Mouse (Mus musculus) heart, postnatal 25 days (tissue): Measurements from ENCODE around the gene Fam172a. TPM values are rescaled to one million over a fixed set of nuclear protein-coding genes. Genes with fewer than 3 reads are reported as not detected.
A peak's percentile ranks its signal among the peaks of the same experiment; 100 is the strongest.

Source experiments
- DNase-seq: peaks from one replicate; pipeline ENCODE4 v3.0.0; 2022; ENCODE audit warnings: low spot score
- intact Hi-C: fragments of 180-260 bp; cut with DNase I; formaldehyde crosslinking; loops from one replicate; pipeline ENCODE4 v1.15.1; 2025
- total RNA-seq, 2 experiments: library from RNA; stranded (reverse); gene quantifications; 2 replicates each; pipeline ENCODE4 v1.2.3; 2021

The Fam172a gene
- total RNA-seq, 2 experiments from 2014 or later: 10.8 to 12.6 TPM

DNA sequence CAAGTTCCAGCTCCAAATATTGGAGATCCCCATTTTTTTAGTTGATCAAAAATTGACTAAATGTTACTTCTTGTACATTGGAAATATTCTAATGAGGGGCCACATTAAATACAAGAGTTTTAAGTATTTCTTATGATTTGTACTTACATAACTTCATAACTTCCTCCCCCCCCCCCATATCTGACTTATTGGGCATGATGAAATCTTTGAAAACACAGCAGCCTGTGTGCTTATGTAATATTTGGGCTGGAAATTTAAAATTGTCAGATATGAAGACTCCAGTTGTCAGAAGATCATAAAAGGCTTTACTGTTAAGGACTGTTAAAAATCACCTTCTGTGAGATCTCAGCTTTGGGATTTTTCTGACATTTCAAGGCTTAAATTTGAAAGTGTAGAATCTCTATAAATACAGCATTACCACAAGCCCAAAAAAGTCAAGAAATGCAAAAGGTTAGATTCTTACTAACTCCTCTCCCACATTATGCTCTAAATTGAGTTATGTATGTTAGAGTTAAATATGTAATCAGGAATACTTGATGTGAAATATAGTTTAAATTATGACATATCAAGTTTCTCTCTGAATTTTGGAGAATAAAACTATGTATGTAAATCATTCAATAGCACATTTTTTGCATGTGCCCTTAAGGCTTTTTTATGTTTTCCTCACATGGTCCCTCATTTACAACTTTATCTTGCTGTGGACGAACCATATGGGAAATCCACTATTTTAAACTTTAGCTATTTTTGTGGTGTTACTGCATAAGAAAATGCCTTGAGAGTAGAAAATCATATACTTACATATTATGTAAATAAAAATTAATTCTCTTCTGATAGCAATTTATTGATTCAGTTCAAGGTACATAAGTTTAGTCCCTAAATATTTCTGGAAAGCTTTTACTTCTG is 393.5 kb downstream of the Fam172a start:
- intact Hi-C loops: no loop called here
- DNase-seq: no peak

- no peak for DNase-seq
- intact Hi-C loops: no loop called here
Measured at GRCm38 (mm10) chr13:78098858-78099445, 397.1 kb downstream of the Fam172a start.

DNA sequence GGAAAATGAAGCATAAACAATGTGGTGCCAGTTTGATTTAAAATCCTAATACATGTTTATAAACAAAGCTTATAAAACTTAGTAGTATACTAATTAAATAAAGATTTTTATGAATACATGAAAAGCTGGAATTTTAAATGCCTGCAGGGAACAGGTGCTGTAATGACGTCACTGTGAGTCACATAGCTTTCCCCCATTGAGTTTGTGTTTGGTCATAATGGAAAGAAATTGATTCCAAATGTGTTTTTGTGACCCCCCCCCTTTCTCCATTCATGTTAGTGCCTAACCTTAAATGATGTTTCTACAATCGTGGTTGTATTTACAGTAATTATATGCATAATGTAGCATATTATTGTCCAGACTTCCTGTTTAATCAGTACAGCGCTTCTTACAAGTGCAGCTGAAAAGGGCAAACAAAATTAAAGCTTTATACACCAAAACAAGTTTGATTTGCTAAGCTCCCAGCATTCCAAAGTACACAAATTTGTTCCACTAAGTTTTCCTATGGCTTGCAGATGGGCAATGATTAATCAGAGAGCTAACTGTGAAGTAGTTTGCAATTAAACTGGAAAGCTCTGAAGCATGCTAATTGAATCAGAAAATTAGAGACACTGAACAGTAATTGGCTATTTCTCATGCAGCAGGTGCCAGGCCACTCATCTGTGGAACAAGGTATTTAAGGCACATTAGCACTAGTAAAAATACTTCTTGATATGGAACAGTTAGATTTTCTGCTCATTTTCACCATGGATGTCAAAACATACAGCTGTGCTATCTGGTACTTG is 398.1 kb downstream of the Fam172a start:
- intact Hi-C loops: no loop called here

DNA sequence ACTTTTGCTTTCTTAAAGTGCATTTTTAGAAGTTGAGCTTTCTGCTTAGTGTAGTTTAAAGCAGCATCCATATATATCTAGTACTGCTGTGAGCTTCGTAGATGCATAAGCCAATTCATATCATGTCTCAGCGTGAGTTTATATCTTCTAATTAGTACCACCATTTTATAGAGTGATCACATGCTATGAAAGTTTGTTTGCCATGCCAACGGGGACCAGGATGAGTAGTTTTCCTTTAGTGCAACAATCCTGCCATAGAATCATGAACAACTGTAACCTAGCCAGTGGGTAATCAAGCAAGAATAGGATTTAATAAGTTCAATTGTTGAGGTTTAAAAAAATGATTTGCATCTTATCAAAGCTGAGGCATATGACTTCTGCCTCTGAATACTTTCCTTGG is 398.8 kb downstream of the Fam172a start:
- DNase-seq: no peak
- intact Hi-C loops: no loop called here

More for the DNA sequence above, 398.1 kb downstream of the Fam172a start:
- DNase-seq: no peak

DNA sequence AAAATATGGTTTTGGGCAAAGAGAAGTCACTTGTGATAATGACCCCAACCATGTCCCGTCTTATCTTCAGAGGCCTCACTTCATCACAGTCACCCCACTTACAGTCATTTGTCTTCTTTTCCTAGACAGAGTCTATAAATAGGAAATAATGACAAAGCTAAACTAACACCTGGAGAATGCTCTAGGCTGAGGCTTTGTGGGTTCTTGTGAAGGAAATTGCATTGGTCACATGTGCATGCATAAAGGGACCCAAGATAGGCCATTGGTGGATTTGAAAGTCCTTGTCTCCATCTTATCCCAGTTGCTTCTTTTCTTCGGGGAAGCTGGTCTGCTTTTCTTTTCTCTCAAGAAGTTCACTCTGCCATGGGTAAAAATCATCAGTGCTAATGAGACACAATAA is 400.5 kb downstream of the Fam172a start:
- DNase-seq: no peak
- intact Hi-C loops: no loop called here

DNA sequence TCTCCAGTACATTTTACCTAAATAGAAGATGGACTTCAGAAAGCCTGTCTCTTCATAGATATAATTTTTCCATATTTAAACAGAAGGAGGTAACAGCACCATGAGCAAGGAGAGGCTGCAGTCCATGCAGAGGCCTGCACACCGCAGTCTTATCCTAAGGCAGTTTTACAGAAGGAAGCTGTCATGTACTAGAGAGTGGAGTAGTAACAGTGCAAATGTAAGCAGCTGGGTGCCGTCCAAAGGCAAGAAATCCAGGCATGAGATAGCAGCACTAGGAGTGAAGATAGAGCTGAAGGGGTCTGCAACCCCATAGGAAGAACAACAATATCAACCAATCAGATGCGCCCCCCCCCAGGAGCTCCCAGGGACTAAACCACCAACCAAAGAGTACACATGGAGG is 403.0 kb downstream of the Fam172a start:
- no peak for DNase-seq
- intact Hi-C loops: no loop called here

- DNase-seq: no peak
- intact Hi-C loops: no loop called here
Measured at GRCm38 (mm10) chr13:78110648-78111047, 408.8 kb downstream of the Fam172a start.

DNA sequence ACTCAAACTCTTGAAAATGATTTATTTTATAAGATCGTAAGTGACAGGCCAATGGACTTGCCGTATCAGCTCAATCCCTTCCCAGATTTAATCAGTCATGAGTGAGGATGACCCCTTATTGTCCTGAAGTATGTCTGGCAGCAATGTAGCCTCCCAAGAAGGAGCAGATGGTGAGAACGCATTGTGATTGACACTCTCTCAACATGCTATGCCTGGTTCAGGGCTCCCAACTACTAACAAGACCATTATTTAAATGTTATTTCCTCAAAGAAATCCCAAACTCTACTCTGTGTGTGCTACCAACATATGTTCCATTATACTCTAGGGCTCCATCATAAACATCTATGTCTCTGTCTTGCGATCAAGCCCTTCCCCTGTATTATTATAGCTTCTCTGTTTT is 412.1 kb downstream of the Fam172a start:
- intact Hi-C loops: no loop called here
- no peak for DNase-seq

DNA sequence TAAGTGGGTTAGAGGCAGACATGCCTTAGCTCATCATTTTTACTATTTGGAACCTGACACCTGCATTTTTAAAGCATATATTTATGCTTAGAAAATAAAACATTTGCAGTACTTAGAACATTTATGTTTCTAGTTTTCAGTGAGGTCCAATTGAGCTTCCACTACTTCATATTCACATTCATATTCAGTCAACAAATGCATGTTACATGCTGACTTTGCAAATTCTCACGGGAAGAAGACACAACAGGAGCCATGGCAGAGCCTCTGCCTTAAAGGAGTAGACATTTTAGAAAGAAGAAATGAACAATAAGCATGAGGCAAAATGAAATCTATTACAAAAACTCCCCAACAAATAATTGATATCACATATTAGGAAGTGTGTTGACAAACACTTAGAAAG is 416.9 kb downstream of the Fam172a start:
- intact Hi-C loops: no loop called here
- no peak for DNase-seq

DNA sequence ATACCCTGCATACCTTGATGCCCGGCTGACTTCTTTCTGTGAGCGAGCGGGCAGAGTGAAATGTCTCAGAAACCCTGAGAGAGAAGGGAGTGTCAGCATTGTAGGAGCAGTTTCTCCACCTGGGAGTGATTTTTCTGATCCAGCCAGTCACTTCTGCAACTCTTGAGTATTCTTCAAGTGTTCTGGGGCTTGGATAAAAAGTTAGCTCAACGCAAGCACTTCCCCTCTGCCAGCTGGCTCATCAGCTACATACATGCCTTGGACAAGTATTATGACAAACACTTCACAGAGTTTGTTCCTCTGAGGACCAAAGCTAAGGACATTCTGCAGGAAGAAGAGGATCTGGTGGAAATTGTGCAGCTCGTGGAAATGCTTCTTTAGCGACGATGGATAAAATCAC is 420.2 kb downstream of the Fam172a start:
- no peak for DNase-seq
- intact Hi-C loops: no loop called here

DNA sequence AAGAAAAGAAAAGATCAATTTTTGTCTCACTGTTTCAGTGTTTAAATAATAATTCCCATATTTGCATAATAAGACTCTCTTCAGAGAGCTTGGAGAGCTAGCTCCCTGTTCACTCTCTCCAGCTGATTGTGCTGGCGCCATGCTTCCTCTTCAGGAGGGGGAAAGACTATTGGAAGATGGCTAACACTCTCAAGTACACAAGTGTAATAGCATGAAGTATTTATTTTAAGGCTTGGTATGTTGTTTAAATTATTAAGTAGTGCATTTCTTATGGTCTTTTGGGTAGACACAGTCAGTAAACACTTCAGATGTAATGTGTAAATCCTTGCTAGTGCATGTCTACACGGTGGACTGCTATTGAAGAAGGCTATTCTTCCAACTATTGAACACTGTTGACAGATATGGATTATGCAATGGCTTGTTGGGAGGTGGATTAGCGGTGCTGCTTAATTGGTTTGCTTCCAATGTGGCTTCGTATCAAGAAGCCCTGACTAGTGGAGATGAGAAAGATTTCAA is 422.1 kb downstream of the Fam172a start:
- intact Hi-C loops: no loop called here
- no peak for DNase-seq

GRCm38 (mm10) chr13:78157465-78157864 is 455.6 kb downstream of the Fam172a start:
- intact Hi-C loops: no loop called here

GRCm38 (mm10) chr13:78162149-78162548 is 460.3 kb downstream of the Fam172a start:
- intact Hi-C loops: loop anchor here (5.0 kb wide), 1 partner anchor 40 kb away; no protein-coding TSS in a partner anchor
- no peak for DNase-seq

More at GRCm38 (mm10) chr13:78157465-78157864, 455.6 kb downstream of the Fam172a start:
- DNase-seq: no peak

DNA sequence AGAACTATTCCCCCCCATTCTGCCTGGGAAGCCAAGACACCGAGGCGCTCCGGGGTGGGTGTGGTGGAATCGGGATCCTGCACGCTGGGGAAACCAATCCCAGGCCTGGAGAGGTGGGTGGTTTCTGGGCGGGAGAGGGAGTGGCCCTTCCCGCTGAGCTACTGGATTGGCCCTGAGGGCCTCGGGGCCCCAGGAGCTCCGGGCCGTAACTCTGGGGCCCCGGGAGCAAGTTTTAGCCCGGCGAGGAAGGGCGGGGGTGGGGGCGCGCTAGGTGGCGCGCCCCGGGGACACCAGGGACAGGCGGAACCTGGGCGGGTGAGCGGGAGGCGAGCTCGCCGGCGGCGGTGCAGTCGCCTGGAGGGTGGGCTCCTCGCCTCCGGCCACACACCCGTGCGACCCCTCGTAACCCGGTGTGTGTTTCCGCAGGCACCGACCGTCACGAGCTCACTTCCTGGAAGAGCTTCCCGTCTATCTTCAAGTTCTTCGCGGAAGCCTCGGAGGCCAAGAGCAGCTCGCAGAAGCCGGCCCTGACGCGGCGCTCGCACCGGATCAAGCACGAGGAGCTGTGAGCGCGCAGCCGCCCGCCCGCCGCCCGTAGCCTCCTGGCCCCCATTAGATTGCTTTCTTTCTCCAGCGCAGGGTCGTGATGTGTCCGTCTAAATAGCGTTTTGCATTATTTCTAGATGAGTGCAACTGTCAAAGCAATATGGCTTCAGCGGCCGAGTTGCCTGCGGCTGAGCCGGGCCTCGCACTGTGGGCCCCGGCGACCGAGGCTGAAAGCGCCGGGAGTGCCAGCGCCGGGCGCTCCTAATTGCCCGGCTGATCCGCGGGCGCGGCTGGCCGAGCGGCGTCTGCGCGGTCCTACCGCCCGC is 461.5 kb downstream of the Fam172a start:
- intact Hi-C loops: loop anchor here (5.0 kb wide), 1 partner anchor 39 kb away; no protein-coding TSS in a partner anchor
- DNase-seq: peak; percentile 31

DNA sequence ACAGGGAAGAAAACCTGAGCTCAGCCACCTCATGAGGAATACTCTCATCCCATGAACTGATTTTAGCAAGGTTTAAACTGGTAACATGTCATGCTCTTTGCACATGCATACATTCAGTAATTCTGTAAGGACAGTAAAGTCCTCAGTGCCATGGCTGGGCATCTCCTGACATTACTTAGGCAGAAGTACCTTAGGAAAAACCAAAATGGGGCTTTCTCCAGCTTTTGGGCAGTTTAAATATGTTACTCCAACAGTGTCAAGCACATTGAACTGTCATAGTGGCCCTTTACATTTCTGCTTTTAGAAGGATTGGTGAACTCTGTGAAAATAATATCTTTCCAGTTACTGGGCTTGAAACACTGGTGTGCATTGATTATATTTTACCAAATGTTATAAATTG is 463.1 kb downstream of the Fam172a start:
- intact Hi-C loops: loop anchor here (5.0 kb wide), 1 partner anchor 37 kb away; no protein-coding TSS in a partner anchor
- DNase-seq: no peak

DNA sequence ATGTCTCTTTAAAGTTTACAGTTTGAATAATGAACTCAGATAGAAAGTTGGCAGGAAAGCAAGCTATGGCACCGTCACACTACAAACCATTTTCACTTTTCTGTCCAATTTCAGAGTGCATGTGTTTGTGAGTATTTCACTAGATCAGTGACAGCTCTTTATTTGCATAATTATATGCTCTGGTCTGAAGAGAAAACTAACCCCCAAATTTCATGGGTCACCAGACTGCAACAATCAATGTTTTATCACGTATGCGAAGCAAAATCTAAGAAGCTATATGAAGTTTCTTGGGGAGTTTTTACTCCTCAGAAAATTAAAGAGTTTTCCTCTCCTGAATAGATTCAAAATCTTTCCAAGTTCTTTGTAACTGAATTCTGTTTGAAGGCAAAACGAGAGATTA is 466.3 kb downstream of the Fam172a start:
- intact Hi-C loops: no loop called here
- no peak for DNase-seq

DNA sequence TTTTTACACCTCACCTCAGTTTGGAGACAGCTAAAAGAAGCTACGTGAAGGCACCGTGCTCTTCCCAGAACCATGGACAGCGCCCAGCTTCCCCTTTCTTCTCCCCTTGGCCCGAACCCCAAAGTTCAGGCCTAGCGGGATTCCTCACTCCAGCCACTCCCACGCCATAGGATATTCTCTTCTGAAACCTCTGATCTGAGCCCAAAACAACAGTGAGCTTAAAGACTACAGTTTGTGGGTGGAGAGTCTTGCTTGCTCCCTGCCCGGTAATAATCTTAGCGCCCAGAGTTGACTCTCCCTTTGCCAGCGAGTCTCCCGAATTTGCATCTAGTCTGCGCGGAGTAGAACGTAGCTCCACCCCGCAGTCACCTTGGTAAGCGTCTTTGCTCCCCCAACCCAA is 469.5 kb downstream of the Fam172a start:
- no peak for DNase-seq
- intact Hi-C loops: no loop called here

DNA sequence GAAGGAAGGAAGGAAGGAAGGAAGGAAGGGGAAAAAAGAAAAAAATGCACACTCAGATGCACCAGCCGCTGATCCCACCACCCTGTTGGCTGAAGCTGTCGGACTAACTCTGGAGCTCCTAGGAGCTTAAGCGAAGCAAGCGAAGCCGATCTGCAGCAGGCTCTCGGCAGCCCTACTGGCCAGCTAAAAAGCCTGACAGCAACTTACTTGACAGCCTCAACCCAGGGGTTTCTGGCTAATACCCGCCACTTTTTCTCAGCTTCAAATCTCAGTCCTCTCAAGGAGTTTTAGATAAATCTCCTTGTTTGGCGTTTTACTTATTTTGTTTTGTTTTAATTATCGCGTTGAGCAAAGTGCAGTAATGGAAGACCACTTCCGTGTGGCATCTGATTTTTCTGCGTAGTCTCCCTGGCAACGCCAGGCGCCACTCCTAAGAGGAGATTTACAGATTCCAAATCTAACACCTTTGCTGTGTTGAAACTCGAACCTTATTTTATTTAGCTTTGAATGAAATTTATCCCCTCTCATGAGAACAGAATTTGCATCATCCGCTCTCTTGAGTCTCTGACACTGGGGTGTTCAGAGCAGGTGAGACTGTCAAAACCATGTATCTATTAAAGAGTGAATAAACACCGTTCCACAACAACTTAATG is 470.3 kb downstream of the Fam172a start:
- DNase-seq: no peak
- intact Hi-C loops: no loop called here

GRCm38 (mm10) chr13:78172861-78173260 is 471.0 kb downstream of the Fam172a start:
- intact Hi-C loops: no loop called here
- DNase-seq: no peak
